Mouse (Mus musculus): ENCODE measurements at regions not wholly inside any gene's neighbourhood (a gene's known extent, or its start where the extent isn't known, plus 50 kb on each side); places are given as distances from the start of the nearest gene placed in this dataset.

DNA sequence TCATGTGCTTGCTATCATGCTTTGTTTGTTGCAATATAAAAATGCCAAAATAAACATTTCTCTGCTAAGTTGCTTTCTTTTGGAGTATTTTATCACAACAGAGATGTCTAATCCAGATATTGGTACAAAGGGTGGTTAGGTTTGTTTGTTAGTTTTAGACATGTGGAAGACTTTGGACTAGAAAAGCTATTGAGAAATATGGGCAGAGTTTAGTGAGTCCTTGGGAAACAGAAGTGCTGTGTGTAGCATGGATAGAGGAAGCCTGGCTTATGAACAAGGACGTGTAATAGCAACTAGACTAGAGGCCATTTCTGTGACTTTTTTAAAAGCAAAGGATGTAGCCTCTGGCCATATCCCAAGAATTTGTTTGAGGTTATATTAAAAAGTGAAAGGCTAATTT is 416.4 kb downstream of the Zfp619 start:
- TF ChIP-seq CTCF (IDR thresholded peaks at IDR 0.05; ENCODE audit: borderline replicate concordance, insufficient read depth, low read depth, low read length) (no peak), POLR2A (IDR thresholded peaks at IDR 0.05; ENCODE audit: borderline replicate concordance, insufficient read depth, low read length) (no peak)

Measured in cerebellum, adult 2 months (tissue).